Comparison of ENCODE assay signal across 9 mouse cellular contexts in the genomic region with DNA sequence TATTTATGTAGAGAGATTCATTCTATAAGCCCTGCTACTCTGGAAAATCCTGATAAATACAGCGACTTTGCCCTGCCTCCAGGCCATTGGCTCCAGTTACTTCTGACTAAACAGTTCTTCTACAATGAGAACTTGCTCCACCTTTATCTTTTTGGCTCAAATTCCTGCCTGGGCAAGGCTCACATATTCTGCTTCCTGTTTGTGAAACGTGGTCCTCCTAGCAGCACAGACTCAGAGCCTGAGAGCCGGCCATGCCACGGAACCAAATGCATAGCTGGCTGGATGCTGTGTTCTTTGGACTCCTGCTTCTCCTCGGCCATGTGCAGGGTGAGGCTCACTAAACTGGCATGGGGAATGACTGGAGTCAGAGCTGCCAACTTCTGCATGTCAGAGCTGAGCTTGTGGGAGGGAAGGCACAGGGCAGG. TPM values are rescaled to one million over a fixed set of nuclear protein-coding genes. Genes with fewer than 3 reads are reported as not detected.
DNase-seq lines count a peak whose midpoint lies in the region; ATAC-seq and TF ChIP-seq lines count a peak whose summit lies in the region.
"Had no signal": no experiment of that assay in that cellular context is flagged by ENCODE, and none has a peak within 500 bp of the region (broad histone marks: within the 10 kb centered on the region; RNA-seq: fewer than 3 reads in every experiment).

A gene (plus strand): TSS at position 182 of the 425 bp plus-strand sequence.

- 9% methylated on average over 5 of the region's 5 CpGs for WGBS in heart, adult 2 months
- WGBS in heart, embryonic 11.5 days (ENCODE audit: insufficient replicate concordance) = 56% methylated on average over 5 of the region's 5 CpGs
- 49% methylated on average over 5 of the region's 5 CpGs for WGBS in heart, embryonic 14.5 days
- 28% methylated on average over 5 of the region's 5 CpGs for WGBS in liver, embryonic 16.5 days (ENCODE audit: insufficient replicate concordance)
- 57% methylated on average over 5 of the region's 5 CpGs for WGBS in stomach, embryonic 15.5 days
- WGBS in midbrain, embryonic 10.5 days = 77% methylated on average over 5 of the region's 5 CpGs

- intact Hi-C loops in heart, adult 2 months (cut with DNase I) = no loop called here

- H3K4me3 ChIP-seq in heart, adult 2 months = no peak within 1 kb of the TSS
- H3K4me3 ChIP-seq in heart, embryonic 11.5 days (ENCODE audit: low read depth, low read length) = no peak within 1 kb of the TSS
- H3K4me3 ChIP-seq in heart, embryonic 14.5 days (ENCODE audit: control insufficient read depth in 1 of 2, insufficient read depth in 1 of 2, low read depth in 1 of 2, low read length in 2 of 2) = no peak within 1 kb of the TSS
- H3K4me3 ChIP-seq in liver, embryonic 16.5 days (ENCODE audit: low read depth, low read length) = peak within 1 kb of the TSS; percentile 62
- H3K4me3 ChIP-seq in stomach, embryonic 15.5 days (replicated peaks) = no peak within 1 kb of the TSS
- no peak within 1 kb of the TSS for H3K4me3 ChIP-seq in midbrain, embryonic 10.5 days
- H3K4me3 ChIP-seq: midbrain, embryonic 12.5 days had no signal

- H3K27me3 ChIP-seq in heart, adult 2 months (ENCODE audit: control insufficient read depth, insufficient read depth, low read length) = no peaks in the 10 kb centered on the region
- no peaks in the 10 kb centered on the region for H3K27me3 ChIP-seq in heart, embryonic 11.5 days (ENCODE audit: control insufficient read depth, insufficient read depth, low read length)
- no peaks in the 10 kb centered on the region for H3K27me3 ChIP-seq in heart, embryonic 14.5 days (ENCODE audit: control insufficient read depth, insufficient read depth, low read length)
- H3K27me3 ChIP-seq in liver, embryonic 16.5 days (ENCODE audit: control insufficient read depth, insufficient read depth, low read depth, low read length) = no peaks in the 10 kb centered on the region
- no peaks in the 10 kb centered on the region for H3K27me3 ChIP-seq in stomach, embryonic 15.5 days (replicated peaks)
- H3K27me3 ChIP-seq in midbrain, embryonic 10.5 days (ENCODE audit: low read depth, poor library complexity, severe bottlenecking) = no peaks in the 10 kb centered on the region
- H3K27me3 ChIP-seq: midbrain, embryonic 12.5 days had no signal

- H3K9me3 ChIP-seq in heart, embryonic 11.5 days (replicated peaks; ENCODE audit: control insufficient read depth, low read length) = no peaks in the 10 kb centered on the region
- H3K9me3 ChIP-seq in heart, embryonic 14.5 days (ENCODE audit: control insufficient read depth, low read length) = no peaks in the 10 kb centered on the region
- no peaks in the 10 kb centered on the region for H3K9me3 ChIP-seq in liver, embryonic 16.5 days (replicated peaks; ENCODE audit: control insufficient read depth, low read length)
- no peaks in the 10 kb centered on the region for H3K9me3 ChIP-seq in stomach, embryonic 15.5 days
- no peaks in the 10 kb centered on the region for H3K9me3 ChIP-seq in midbrain, embryonic 10.5 days (replicated peaks)
- H3K9me3 ChIP-seq: midbrain, embryonic 12.5 days had no signal

- H3K4me1 ChIP-seq in heart, adult 2 months (ENCODE audit: control insufficient read depth, insufficient read depth, low read length) = no peaks in the 10 kb centered on the region
- no peaks in the 10 kb centered on the region for H3K4me1 ChIP-seq in heart, embryonic 11.5 days (ENCODE audit: control insufficient read depth, insufficient read depth, low read length)
- H3K4me1 ChIP-seq in heart, embryonic 14.5 days (ENCODE audit: control insufficient read depth in 2 of 2, insufficient read depth in 2 of 2, low read length in 2 of 2) = no peaks in the 10 kb centered on the region
- H3K4me1 ChIP-seq in liver, embryonic 16.5 days (ENCODE audit: control insufficient read depth, low read depth, low read length) = peaks cover 21% of the 10 kb centered on the region
- no peaks in the 10 kb centered on the region for H3K4me1 ChIP-seq in stomach, embryonic 15.5 days
- H3K4me1 ChIP-seq in midbrain, embryonic 10.5 days = no peaks in the 10 kb centered on the region
- H3K4me1 ChIP-seq: midbrain, embryonic 12.5 days had no signal

- DNase-seq in heart, adult 2 months = peak; percentile 46 to 74
- DNase-seq in yolk sac, embryonic 10.5 days (ENCODE audit: low spot score) = no peak
- no peak for DNase-seq in midbrain, embryonic 10.5 days (ENCODE audit: low spot score)
- DNase-seq in retina, postnatal 1 day = no peak

- TF ChIP-seq EP300 in heart, adult 2 months (IDR thresholded peaks at IDR 0.05; ENCODE audit: insufficient read depth, low read depth, low read length) = no peak

- no peak for TF ChIP-seq CTCF in heart, adult 2 months (IDR thresholded peaks at IDR 0.05)

- TF ChIP-seq POLR2A in heart, adult 2 months (IDR thresholded peaks at IDR 0.05; ENCODE audit: insufficient read depth, low read depth, low read length) = no peak

- H3K79me2 ChIP-seq in heart, adult 2 months (replicated peaks; ENCODE audit: control insufficient read depth, insufficient read depth, low read length) = no peaks in the 10 kb centered on the region

- no peaks in the 10 kb centered on the region for H3K36me3 ChIP-seq in heart, adult 2 months (ENCODE audit: control insufficient read depth, insufficient read depth, low read length)
- no peaks in the 10 kb centered on the region for H3K36me3 ChIP-seq in heart, embryonic 11.5 days (ENCODE audit: control insufficient read depth, insufficient read depth, low read length)
- H3K36me3 ChIP-seq in heart, embryonic 14.5 days (ENCODE audit: control insufficient read depth, insufficient read depth, low read length) = no peaks in the 10 kb centered on the region
- peaks cover 11% of the 10 kb centered on the region for H3K36me3 ChIP-seq in liver, embryonic 16.5 days (ENCODE audit: control insufficient read depth, insufficient read depth)
- no peaks in the 10 kb centered on the region for H3K36me3 ChIP-seq in stomach, embryonic 15.5 days
- H3K36me3 ChIP-seq in midbrain, embryonic 10.5 days = no peaks in the 10 kb centered on the region
- H3K36me3 ChIP-seq: midbrain, embryonic 12.5 days had no signal

- H3K4me2 ChIP-seq in heart, embryonic 11.5 days = no peak within 1 kb of the TSS
- no peak within 1 kb of the TSS for H3K4me2 ChIP-seq in heart, embryonic 14.5 days (ENCODE audit: low read length)
- H3K4me2 ChIP-seq in liver, embryonic 16.5 days (ENCODE audit: low read depth, low read length) = peak within 1 kb of the TSS; percentile 69
- peak within 1 kb of the TSS; percentile 28; the same call in 1 of the 2 replicates for H3K4me2 ChIP-seq in stomach, embryonic 15.5 days
- H3K4me2 ChIP-seq: midbrain, embryonic 12.5 days had no signal

- H3K27ac ChIP-seq in heart, adult 2 months = no peak within 1 kb of the TSS
- no peak within 1 kb of the TSS for H3K27ac ChIP-seq in heart, embryonic 11.5 days (ENCODE audit: low read depth, low read length)
- peak within 1 kb of the TSS in 1 of 2 experiments; percentile 24; a peak in 1 of 4 replicates for H3K27ac ChIP-seq in heart, embryonic 14.5 days (replicated peaks in 1 of 2; ENCODE audit: control insufficient read depth in 1 of 2, insufficient read depth in 1 of 2, low read depth in 2 of 2, low read length in 2 of 2)
- peak within 1 kb of the TSS; percentile 93 for H3K27ac ChIP-seq in liver, embryonic 16.5 days (ENCODE audit: low read length)
- H3K27ac ChIP-seq in stomach, embryonic 15.5 days = 0 out of 2 replicates have a peak within 1 kb of the TSS, but pooled peaks have one; percentile 33
- no peak within 1 kb of the TSS for H3K27ac ChIP-seq in midbrain, embryonic 10.5 days (replicated peaks)
- H3K27ac ChIP-seq: midbrain, embryonic 12.5 days had no signal

- ATAC-seq in heart, embryonic 11.5 days (replicated peaks; ENCODE audit: insufficient number of reproducible peaks, low FRiP score, low TSS enrichment) = no peak
- peak; percentile 73 for ATAC-seq in heart, embryonic 14.5 days (ENCODE audit: insufficient number of reproducible peaks, insufficient read depth, low FRiP score, low read depth)
- peak; percentile 38 for ATAC-seq in liver, embryonic 16.5 days (ENCODE audit: low read depth)
- ATAC-seq in stomach, embryonic 15.5 days (ENCODE audit: insufficient read depth, low FRiP score, low read depth) = no peak

- no peak within 1 kb of the TSS for H3K9ac ChIP-seq in heart, adult 2 months (ENCODE audit: low read depth, low read length)
- no peak within 1 kb of the TSS for H3K9ac ChIP-seq in heart, embryonic 11.5 days (ENCODE audit: low read depth, low read length)
- H3K9ac ChIP-seq in heart, embryonic 14.5 days (ENCODE audit: low read length) = no peak within 1 kb of the TSS
- peak within 1 kb of the TSS; percentile 68 for H3K9ac ChIP-seq in liver, embryonic 16.5 days (ENCODE audit: low read depth, low read length)
- H3K9ac ChIP-seq in stomach, embryonic 15.5 days = no peak within 1 kb of the TSS
- H3K9ac ChIP-seq: midbrain, embryonic 12.5 days had no signal

RNA-seq across cellular contexts. Expression of the gene that starts here (rescaled TPM):
- 1 to 10 TPM; 2.6 to 3.3 TPM for total RNA-seq in heart, adult 2 months (2021)
- 3.4 and 4.5 TPM in 2 replicates for polyA plus RNA-seq in heart, adult 2 months (2012; rRNA removed)
- 0.56 and 0.62 TPM in 2 replicates for polyA plus RNA-seq in heart, embryonic 11.5 days (2014; fragmentation: Nextera tagmentation; extraction: Ambion mirVana)
- 2.3 and 3.4 TPM in 2 replicates for polyA plus RNA-seq in heart, embryonic 14.5 days (2014; fragmentation: Nextera tagmentation; extraction: Ambion mirVana)
- 21.4 and 26.8 TPM in 2 replicates for polyA plus RNA-seq in liver, embryonic 16.5 days (2015; fragmentation: Nextera tagmentation; extraction: Ambion mirVana)
- polyA plus RNA-seq in stomach, embryonic 15.5 days (2015; fragmentation: Nextera tagmentation; extraction: Ambion mirVana) = 3.6 and 6.2 TPM in 2 replicates
- polyA plus RNA-seq in midbrain, embryonic 10.5 days (2016; fragmentation: Nextera tagmentation; extraction: Ambion mirVana) = not detected in 2 replicates
- polyA plus RNA-seq: midbrain, embryonic 12.5 days had no signal

Comparison
In these comparisons a context has a peak if more than half of its experiments do, and no peak if none do; other contexts are left out.
1. ATAC-seq: peak in heart, embryonic 14.5 days (single experiment) and liver, embryonic 16.5 days (single experiment); none in heart, embryonic 11.5 days (single experiment) and stomach, embryonic 15.5 days (single experiment).
2. DNase-seq: peak in heart, adult 2 months (2 of 2); none in yolk sac, embryonic 10.5 days (single experiment), midbrain, embryonic 10.5 days (single experiment) and retina, postnatal 1 day (single experiment).
3. H3K27ac ChIP-seq: peak in liver, embryonic 16.5 days (single experiment) and stomach, embryonic 15.5 days (single experiment); none in heart, adult 2 months (single experiment), heart, embryonic 11.5 days (single experiment) and midbrain, embryonic 10.5 days (single experiment).
4. H3K4me2 ChIP-seq: peak in liver, embryonic 16.5 days (single experiment) and stomach, embryonic 15.5 days (single experiment); none in heart, embryonic 11.5 days (single experiment) and heart, embryonic 14.5 days (single experiment).